Mouse (Mus musculus) ovary, postnatal 10 days (tissue): ENCODE measurements around the gene Mms19.

Experiments
- DNase-seq: peaks from one replicate; pipeline ENCODE4 v3.0.0; 2022; ENCODE audit warnings: low spot score

Gene Mms19

GRCm38 (mm10) chr19:41980819-41981594, at the start of gene Mms19:
TSS of gene Mms19 (minus strand) at chr19:41981157.
- DNase-seq: peak; percentile 94

- peak; percentile 65 for DNase-seq
Observed at GRCm38 (mm10) chr19:42026158-42026557, 45.2 kb upstream of the Mms19 start.

- no peak for DNase-seq
Observed at GRCm38 (mm10) chr19:42022542-42022848, 41.5 kb upstream of the Mms19 start.

- no peak for DNase-seq
Observed at GRCm38 (mm10) chr19:42021681-42022541, 41.0 kb upstream of the Mms19 start.

GRCm38 (mm10) chr19:42019011-42019522, 38.1 kb upstream of the Mms19 start:
- DNase-seq: no peak

GRCm38 (mm10) chr19:42017399-42018247, 36.7 kb upstream of the Mms19 start:
- DNase-seq: no peak

GRCm38 (mm10) chr19:42016840-42017239, 35.9 kb upstream of the Mms19 start:
- DNase-seq: no peak

- DNase-seq: no peak
Observed at GRCm38 (mm10) chr19:42016251-42016650, 35.3 kb upstream of the Mms19 start.

GRCm38 (mm10) chr19:42015001-42015400, 34.0 kb upstream of the Mms19 start:
- no peak for DNase-seq

GRCm38 (mm10) chr19:42014231-42014825, 33.4 kb upstream of the Mms19 start:
- DNase-seq: no peak

GRCm38 (mm10) chr19:42011123-42011522, 30.2 kb upstream of the Mms19 start:
- no peak for DNase-seq

- no peak for DNase-seq
Observed at GRCm38 (mm10) chr19:42010436-42010835, 29.5 kb upstream of the Mms19 start.

- no peak for DNase-seq
Observed at GRCm38 (mm10) chr19:42009067-42009466, 28.1 kb upstream of the Mms19 start.

- DNase-seq: no peak
Observed at GRCm38 (mm10) chr19:42008586-42008985, 27.6 kb upstream of the Mms19 start.

- DNase-seq: no peak
Observed at GRCm38 (mm10) chr19:42006568-42006967, 25.6 kb upstream of the Mms19 start.

- no peak for DNase-seq
Observed at GRCm38 (mm10) chr19:42005616-42006015, 24.7 kb upstream of the Mms19 start.

GRCm38 (mm10) chr19:42004258-42004657, 23.3 kb upstream of the Mms19 start:
- no peak for DNase-seq

- DNase-seq: no peak
Observed at GRCm38 (mm10) chr19:42001253-42001980, 20.5 kb upstream of the Mms19 start.

GRCm38 (mm10) chr19:42000446-42000958, 19.5 kb upstream of the Mms19 start:
- DNase-seq: no peak

GRCm38 (mm10) chr19:41999688-42000283, 18.8 kb upstream of the Mms19 start:
- DNase-seq: no peak
